Mouse (Mus musculus) kidney, postnatal 14 days (tissue): ENCODE results near the gene Gm3676.
"Not testable (repeated sequence)": the region's sequence is repeated elsewhere in the genome, so short reads cannot be mapped to it uniquely, and the experiment has no call there.

Source experiments
- DNase-seq: peaks from one replicate; pipeline ENCODE4 v3.0.0; 2022; ENCODE audit warnings: mixed read lengths

Gene Gm3676

GRCm38 (mm10) chr14:41646387-41646786, at the start of gene Gm3676:
Gm3676 (minus strand) TSS chr14:41646487.
- not testable (repeated sequence) for DNase-seq

DNA sequence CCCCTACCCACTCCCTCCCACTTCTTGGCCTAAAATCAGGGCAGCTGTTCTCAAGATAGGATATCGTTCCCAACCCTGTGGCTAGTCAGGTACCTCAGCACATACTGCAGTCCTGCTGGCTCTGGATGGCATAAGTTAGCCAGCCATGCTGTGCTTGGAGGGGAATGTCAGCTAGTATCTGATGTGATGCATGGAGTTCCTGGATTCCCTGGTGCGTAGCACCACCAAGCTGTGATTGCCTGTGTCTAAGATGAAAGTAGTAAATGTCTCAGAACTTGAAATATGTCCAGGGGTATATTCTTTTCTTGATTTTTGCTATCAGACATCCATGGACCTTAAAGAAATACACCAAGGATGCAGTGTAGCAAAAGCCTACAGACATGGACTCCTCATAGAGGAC, 1.9 kb upstream of the Gm3676 start:
- not testable (repeated sequence) for DNase-seq

DNA sequence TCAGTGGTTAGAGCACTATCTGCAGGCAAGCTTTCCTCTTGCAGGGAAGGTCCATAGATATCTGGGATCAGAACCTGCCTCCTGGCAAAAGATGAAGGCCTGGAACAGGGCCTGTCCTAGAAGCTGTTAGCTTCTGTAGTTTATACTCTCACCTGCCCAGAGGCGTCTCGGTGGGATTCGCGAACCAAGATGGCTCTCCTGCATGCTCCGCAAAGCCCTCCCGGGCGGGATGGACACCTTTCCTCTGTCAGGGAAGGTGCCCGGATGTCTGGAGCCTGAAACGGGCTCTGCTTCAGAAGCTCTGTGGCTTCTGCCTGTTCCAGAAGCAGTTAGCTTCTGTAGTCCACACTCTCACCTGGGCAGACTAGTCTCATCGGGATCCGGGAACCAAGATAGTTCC, 16.1 kb downstream of the Gm3676 start:
- not testable (repeated sequence) for DNase-seq

DNA sequence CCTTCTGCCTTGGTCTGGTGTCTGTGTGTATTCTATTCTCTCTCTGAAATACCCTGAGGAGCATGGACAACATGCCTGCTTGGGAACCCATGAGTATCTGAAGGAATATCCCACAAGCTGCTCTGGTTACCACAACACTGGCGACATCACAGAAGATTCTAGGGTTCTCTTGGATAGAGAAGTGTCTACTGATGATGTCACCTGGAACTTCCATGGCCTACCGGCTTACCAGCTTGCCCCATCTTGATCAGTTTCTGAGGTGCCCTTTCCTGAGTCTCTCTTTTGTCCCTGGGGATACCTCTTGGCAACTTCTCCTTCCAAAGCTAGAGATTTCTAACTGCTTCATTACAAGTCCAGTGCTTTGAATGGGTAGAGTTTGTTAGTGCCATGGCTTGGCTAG, 21.8 kb downstream of the Gm3676 start, which contains the start of gene Gm3072:
Gene Gm3072, minus strand, starts transcription at position 101 of the 400 bp plus-strand sequence.
- DNase-seq: not testable (repeated sequence)

GRCm38 (mm10) chr14:41622535-41622934, 23.8 kb downstream of the Gm3676 start:
- DNase-seq: not testable (repeated sequence)

GRCm38 (mm10) chr14:41610690-41611089, 35.6 kb downstream of the Gm3676 start:
- DNase-seq: peak; percentile 3

DNA sequence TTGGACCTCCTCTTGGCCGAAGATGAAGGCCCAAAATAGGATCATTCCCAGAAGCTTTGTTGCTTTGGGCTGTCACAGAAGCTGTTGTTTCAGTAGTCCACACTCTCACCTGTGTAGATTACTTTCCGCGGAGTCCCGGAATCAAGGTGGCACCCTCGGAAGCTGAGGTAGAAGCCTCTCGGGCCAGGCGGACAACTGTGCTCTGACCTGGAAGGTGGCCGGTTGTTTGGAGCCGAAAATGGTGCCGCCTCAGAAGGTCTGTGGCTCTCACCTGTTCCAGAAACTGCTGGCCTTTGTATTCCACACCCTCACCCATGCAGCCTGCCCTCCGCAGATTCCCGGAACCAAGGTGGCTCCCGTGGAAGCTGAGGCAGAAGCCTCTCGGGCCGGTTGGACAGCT, 45.4 kb downstream of the Gm3676 start:
- DNase-seq: not testable (repeated sequence)
